19 mouse cellular contexts compared by ENCODE assay signal in the genomic region with DNA sequence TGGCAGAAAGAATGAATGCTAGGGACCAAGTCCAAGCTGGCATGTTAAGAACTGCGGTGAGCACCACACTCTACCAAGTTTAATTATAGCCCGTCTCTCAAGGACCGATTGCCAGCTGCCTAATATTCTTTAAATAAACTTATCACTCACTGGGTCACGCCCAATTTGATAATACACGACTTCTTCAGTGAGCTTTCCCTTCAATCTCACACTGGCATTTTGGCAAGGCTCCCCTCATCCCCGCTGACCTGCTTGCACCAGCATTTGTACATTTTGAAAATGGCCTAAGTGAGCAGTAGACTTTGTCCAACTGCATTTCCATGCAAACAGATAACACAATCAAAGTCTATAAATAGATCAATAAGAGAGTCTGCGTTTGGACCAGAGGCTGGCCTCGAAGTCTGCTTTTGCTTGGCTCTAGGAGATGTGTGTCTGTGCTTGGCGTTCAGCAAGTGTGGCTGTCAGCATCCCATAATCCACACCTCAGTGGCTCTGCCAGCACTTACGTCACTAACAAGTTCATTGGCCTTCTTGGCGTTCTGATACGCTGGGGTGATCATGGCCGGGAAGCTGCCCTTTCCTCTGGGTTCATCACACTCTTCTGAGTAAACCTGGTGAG. TPM values are rescaled to one million over a fixed set of nuclear protein-coding genes. Genes with fewer than 3 reads are reported as not detected.
A peak's percentile ranks its signal among the peaks of the same experiment; 100 is the strongest.
DNase-seq lines count a peak whose midpoint lies in the region; ATAC-seq and TF ChIP-seq lines count a peak whose summit lies in the region.
"Had no signal": no experiment of that assay in that cellular context is flagged by ENCODE, and none has a peak within 500 bp of the region (broad histone marks: within the 10 kb centered on the region; RNA-seq: fewer than 3 reads in every experiment).

No protein-coding gene starts in this region.

- no peak for TF ChIP-seq CTCF in lung, postnatal 0 days (IDR thresholded peaks at IDR 0.05)
- TF ChIP-seq CTCF in heart, postnatal 0 days (IDR thresholded peaks at IDR 0.05; ENCODE audit: low read depth) = no peak

- H3K9me3 ChIP-seq in lung, postnatal 0 days (ENCODE audit: low read length) = no peaks in the 10 kb centered on the region
- H3K9me3 ChIP-seq in heart, embryonic 10.5 days = no peaks in the 10 kb centered on the region
- H3K9me3 ChIP-seq in heart, postnatal 0 days (replicated peaks; ENCODE audit: control insufficient read depth, low read length) = no peaks in the 10 kb centered on the region
- H3K9me3 ChIP-seq: megakaryocyte, embryonic 14.5 days; neural tube, embryonic 12.5 days had no signal

- H3K27ac ChIP-seq in lung, postnatal 0 days (ENCODE audit: low read length) = no peak overlapping the region
- H3K27ac ChIP-seq in heart, embryonic 10.5 days = peak overlapping the region; percentile 74; the same call in 1 of the 2 replicates
- peak overlapping the region; percentile 81 for H3K27ac ChIP-seq in heart, postnatal 0 days (ENCODE audit: low read depth)
- H3K27ac ChIP-seq: liver, embryonic 14.5 days; neural tube, embryonic 12.5 days had no signal

- no peak overlapping the region for H3K4me3 ChIP-seq in lung, postnatal 0 days (ENCODE audit: low read depth, low read length)
- H3K4me3 ChIP-seq in heart, embryonic 10.5 days = no peak overlapping the region
- no peak overlapping the region for H3K4me3 ChIP-seq in heart, postnatal 0 days (ENCODE audit: low read depth, low read length)
- H3K4me3 ChIP-seq: megakaryocyte, embryonic 14.5 days; neural tube, embryonic 12.5 days had no signal

- no peak for DNase-seq in lung, postnatal 0 days (ENCODE audit: low spot score)
- DNase-seq in lung, postnatal 4 days = no peak
- peak; percentile 89 for DNase-seq in heart, embryonic 10.5 days (ENCODE audit: low spot score)
- DNase-seq in heart, postnatal 0 days (ENCODE audit: low spot score) = peak; percentile 94
- peak; percentile 87 for DNase-seq in skeletal muscle tissue, adult 2 months (ENCODE audit: low read depth, low spot score)
- DNase-seq in right cerebral cortex, adult 2 months (ENCODE audit: low spot score in 2 of 2) = no peak
- no peak for DNase-seq in testis, postnatal 10 days (ENCODE audit: low spot score)
- DNase-seq: adrenal gland, postnatal 10 days; cerebellum, adult 8-10 months; gastrocnemius, postnatal 10 days; kidney, adult 2 months; kidney, postnatal 4 days; right cerebral cortex, postnatal 4 days had no signal

- no peaks in the 10 kb centered on the region for H3K4me1 ChIP-seq in lung, postnatal 0 days (ENCODE audit: insufficient read depth, low read depth, low read length)
- peaks cover 11% of the 10 kb centered on the region; the same call in 1 of the 2 replicates for H3K4me1 ChIP-seq in heart, embryonic 10.5 days
- H3K4me1 ChIP-seq in heart, postnatal 0 days (ENCODE audit: control insufficient read depth, insufficient read depth) = peaks cover 4% of the 10 kb centered on the region; the same call in 1 of the 2 replicates
- H3K4me1 ChIP-seq: neural tube, embryonic 12.5 days had no signal

- H3K27me3 ChIP-seq in lung, postnatal 0 days (replicated peaks; ENCODE audit: insufficient read depth, low read length) = no peaks in the 10 kb centered on the region
- H3K27me3 ChIP-seq in heart, embryonic 10.5 days (ENCODE audit: insufficient read depth, poor library complexity, severe bottlenecking) = no peaks in the 10 kb centered on the region
- no peaks in the 10 kb centered on the region for H3K27me3 ChIP-seq in heart, postnatal 0 days (ENCODE audit: control insufficient read depth, insufficient read depth, low read length)
- H3K27me3 ChIP-seq: neural tube, embryonic 12.5 days had no signal

- no peak overlapping the region for H3K4me2 ChIP-seq in lung, postnatal 0 days (replicated peaks; ENCODE audit: low read depth, low read length)
- no peak overlapping the region for H3K4me2 ChIP-seq in heart, postnatal 0 days (ENCODE audit: low read depth, low read length)
- H3K4me2 ChIP-seq: neural tube, embryonic 12.5 days had no signal

- no peak overlapping the region for H3K9ac ChIP-seq in lung, postnatal 0 days (replicated peaks; ENCODE audit: low read depth)
- no peak overlapping the region for H3K9ac ChIP-seq in heart, postnatal 0 days (replicated peaks; ENCODE audit: low read depth, low read length)
- H3K9ac ChIP-seq: liver, embryonic 14.5 days; neural tube, embryonic 12.5 days had no signal

- peak; percentile 41 for ATAC-seq in lung, postnatal 0 days
- ATAC-seq in heart, postnatal 0 days (ENCODE audit: insufficient read depth, low read depth) = peak; percentile 92
- ATAC-seq: CD4-positive, CD25-positive, alpha-beta regulatory T cell, adult 4 months; forebrain, embryonic 16.5 days; hindbrain, embryonic 16.5 days had no signal

- 49% methylated on average over 13 of the region's 13 CpGs for WGBS in lung, postnatal 0 days
- 34% methylated on average over 13 of the region's 13 CpGs for WGBS in heart, embryonic 10.5 days
- 22% methylated on average over 13 of the region's 13 CpGs for WGBS in heart, postnatal 0 days

- no peak for TF ChIP-seq EP300 in lung, postnatal 0 days (IDR thresholded peaks at IDR 0.05)
- TF ChIP-seq EP300 in heart, postnatal 0 days (IDR thresholded peaks at IDR 0.05; ENCODE audit: low read depth) = peak; percentile 93

- H3K36me3 ChIP-seq in lung, postnatal 0 days (ENCODE audit: insufficient read depth, low read length) = no peaks in the 10 kb centered on the region
- H3K36me3 ChIP-seq in heart, embryonic 10.5 days = peaks cover 15% of the 10 kb centered on the region; the same call in 1 of the 2 replicates
- H3K36me3 ChIP-seq in heart, postnatal 0 days (replicated peaks; ENCODE audit: control insufficient read depth, insufficient read depth, low read length) = peaks cover 59% of the 10 kb centered on the region
- H3K36me3 ChIP-seq: neural tube, embryonic 12.5 days had no signal

RNA-seq across cellular contexts. Expression of a gene that starts 11.2 kb away (rescaled TPM):
- 0.53 and 0.62 TPM in 2 replicates for polyA plus RNA-seq in lung, postnatal 0 days (2015; fragmentation: Nextera tagmentation; extraction: Ambion mirVana)
- 3.4 and 11.9 TPM in 2 replicates for polyA plus RNA-seq in heart, embryonic 10.5 days (2016; fragmentation: Nextera tagmentation; extraction: Ambion mirVana)
- 163 and 207 TPM in 2 replicates for total RNA-seq in heart, postnatal 0 days (2014; rRNA removed; ENCODE audit: low replicate concordance)
- 52.9 and 60.1 TPM in 2 replicates for polyA plus RNA-seq in heart, postnatal 0 days (2015; fragmentation: Nextera tagmentation; extraction: Ambion mirVana)

RNA-seq across cellular contexts. Expression of a gene that starts 18.3 kb away (rescaled TPM):
- 21.8 and 25.8 TPM in 2 replicates for polyA plus RNA-seq in lung, postnatal 0 days (2015; fragmentation: Nextera tagmentation; extraction: Ambion mirVana)
- polyA plus RNA-seq in heart, embryonic 10.5 days (2016; fragmentation: Nextera tagmentation; extraction: Ambion mirVana) = 25.1 and 31.6 TPM in 2 replicates
- total RNA-seq in heart, postnatal 0 days (2014; rRNA removed; ENCODE audit: low replicate concordance) = 33.1 and 33.2 TPM in 2 replicates
- polyA plus RNA-seq in heart, postnatal 0 days (2015; fragmentation: Nextera tagmentation; extraction: Ambion mirVana) = 22.5 and 27.0 TPM in 2 replicates

Comparison
In these comparisons a context has a peak if more than half of its experiments do, and no peak if none do; other contexts are left out.
1. DNase-seq: peak in heart, embryonic 10.5 days (single experiment), heart, postnatal 0 days (single experiment) and skeletal muscle tissue, adult 2 months (single experiment); none in lung, postnatal 0 days (single experiment), lung, postnatal 4 days (0 of 2), right cerebral cortex, adult 2 months (0 of 2) and testis, postnatal 10 days (single experiment).